Mouse (Mus musculus) liver, embryonic 12.5 days (tissue): Measurements from ENCODE around the gene Rarres2. TPM values are rescaled to one million over a fixed set of nuclear protein-coding genes. Genes with fewer than 3 reads are reported as not detected.

Source experiments
- ATAC-seq: fragments of 200-750 bp; cut with Nextera tagmentation; 2 replicates; pipeline ENCODE4 v1.8.0; 2017; ENCODE audit warnings: moderate number of reproducible peaks, mild to moderate bottlenecking, moderate library complexity
- H3K27ac ChIP-seq: fragments of 300-500 bp; sonication (generic); 2 replicates; pipeline ENCODE4 v1.5.1; 2016; ENCODE audit warnings: mild to moderate bottlenecking
- H3K27me3 ChIP-seq: fragments of 300-500 bp; sonication (generic); replicated peaks from 2 replicates; pipeline ENCODE4 v1.6.1; 2016; ENCODE audit warnings: mild to moderate bottlenecking, moderate library complexity
- H3K36me3 ChIP-seq: fragments of 300-500 bp; sonication (generic); 2 replicates; pipeline ENCODE4 v1.6.1; 2016; ENCODE audit warnings: mild to moderate bottlenecking, moderate library complexity
- H3K4me1 ChIP-seq: fragments of 300-500 bp; sonication (generic); 2 replicates; pipeline ENCODE4 v1.6.1; 2016
- H3K4me2 ChIP-seq: fragments of 300-500 bp; sonication (generic); 2 replicates; pipeline ENCODE4 v1.6.1; 2016; ENCODE audit warnings: mild to moderate bottlenecking, moderate library complexity
- H3K4me3 ChIP-seq: fragments of 300-500 bp; sonication (generic); 2 replicates; pipeline ENCODE4 v1.5.1; 2016; ENCODE audit warnings: mild to moderate bottlenecking, moderate library complexity
- H3K9ac ChIP-seq: fragments of 300-500 bp; sonication (generic); 2 replicates; pipeline ENCODE4 v1.6.1; 2016; ENCODE audit warnings: mild to moderate bottlenecking, moderate library complexity
- H3K9me3 ChIP-seq: fragments of 300-500 bp; sonication (generic); replicated peaks from 2 replicates; pipeline ENCODE4 v1.6.1; 2016; ENCODE audit warnings: mild to moderate bottlenecking, moderate library complexity
- WGBS: fragments of 180-500 bp; shearing (Covaris S2); methylation state at CpG from one replicate; pipeline ENCODE4 v1.1.7; 2016; ENCODE audit not compliant: insufficient replicate concordance; 5-methylcytosine and 5-hydroxymethylcytosine counted together
- polyA plus RNA-seq: library from polyadenylated mRNA; unstranded; fragments of >200 nt; fragmentation: Nextera tagmentation; extraction: Ambion mirVana; gene quantifications from 2 replicates; pipeline ENCODE4 v1.2.1, GENCODE M21; 2016

Gene Rarres2
- polyA plus RNA-seq, 1 experiment from 2014 or later = 6.8 TPM

- Histone ChIP-seq H3K4me3 (no peak overlapping the region), H3K9me3 (no peaks in the 10 kb centered on the region), H3K27ac (no peak overlapping the region), H3K27me3 (no peaks in the 10 kb centered on the region), H3K4me1 (peaks cover 10% of the 10 kb centered on the region; the same call in 1 of the 2 replicates), H3K36me3 (no peaks in the 10 kb centered on the region), H3K4me2 (no peak overlapping the region), H3K9ac (no peak overlapping the region)
- WGBS = 60% methylated on average over 3 of the region's 3 CpGs
- no peak for ATAC-seq
Measured at GRCm38 (mm10) chr6:48573981-48574380, 1.4 kb upstream of the Rarres2 start.

GRCm38 (mm10) chr6:48573280-48573679 is 691 bp upstream of the Rarres2 start:
- no peak overlapping the region for H3K4me2 ChIP-seq
- 41% methylated on average over 10 of the region's 10 CpGs for WGBS
- H3K9ac ChIP-seq = no peak overlapping the region
- no peaks in the 10 kb centered on the region for H3K9me3 ChIP-seq
- H3K36me3 ChIP-seq = no peaks in the 10 kb centered on the region
- H3K27me3 ChIP-seq = no peaks in the 10 kb centered on the region
- H3K27ac ChIP-seq = no peak overlapping the region
- peaks cover 10% of the 10 kb centered on the region; the same call in 1 of the 2 replicates for H3K4me1 ChIP-seq
- H3K4me3 ChIP-seq = no peak overlapping the region
- 0 out of 2 replicates have a peak, but pooled peaks have one; percentile 15 for ATAC-seq

GRCm38 (mm10) chr6:48572014-48572413 is 575 bp downstream of the Rarres2 start:
- ATAC-seq = no peak
- Histone ChIP-seq H3K27me3 (no peaks in the 10 kb centered on the region), H3K36me3 (no peaks in the 10 kb centered on the region), H3K4me3 (no peak overlapping the region), H3K4me2 (no peak overlapping the region), H3K4me1 (peaks cover 10% of the 10 kb centered on the region; the same call in 1 of the 2 replicates), H3K9ac (no peak overlapping the region), H3K27ac (no peak overlapping the region), H3K9me3 (no peaks in the 10 kb centered on the region)
- 81% methylated on average over 5 of the region's 5 CpGs for WGBS

- 75% methylated on average over 8 of the region's 8 CpGs for WGBS
- H3K4me2 ChIP-seq = no peak overlapping the region
- no peaks in the 10 kb centered on the region for H3K27me3 ChIP-seq
- H3K36me3 ChIP-seq = 0 out of 2 replicates have a peak, but pooled peaks cover 8% of the 10 kb centered on the region
- no peak overlapping the region for H3K9ac ChIP-seq
- no peaks in the 10 kb centered on the region for H3K9me3 ChIP-seq
- H3K4me1 ChIP-seq = peaks cover 10% of the 10 kb centered on the region; the same call in 1 of the 2 replicates
- no peak overlapping the region for H3K27ac ChIP-seq
- ATAC-seq = no peak
- H3K4me3 ChIP-seq = no peak overlapping the region
Measured at GRCm38 (mm10) chr6:48569065-48569807, 3.4 kb downstream of the Rarres2 start.

- no peak overlapping the region for H3K4me3 ChIP-seq
- H3K9me3 ChIP-seq = no peaks in the 10 kb centered on the region
- no peak overlapping the region for H3K9ac ChIP-seq
- 0 out of 2 replicates have a peak, but pooled peaks cover 8% of the 10 kb centered on the region for H3K36me3 ChIP-seq
- ATAC-seq = no peak
- H3K4me2 ChIP-seq = no peak overlapping the region
- WGBS = 72% methylated on average over 21 of the region's 21 CpGs
- H3K27me3 ChIP-seq = no peaks in the 10 kb centered on the region
- no peak overlapping the region for H3K27ac ChIP-seq
- peaks cover 9% of the 10 kb centered on the region; the same call in 1 of the 2 replicates for H3K4me1 ChIP-seq
Measured at GRCm38 (mm10) chr6:48568036-48568984, 4.3 kb downstream of the Rarres2 start.

GRCm38 (mm10) chr6:48566312-48566711 is 6.3 kb downstream of the Rarres2 start:
- no peak overlapping the region for H3K9ac ChIP-seq
- no peak overlapping the region for H3K27ac ChIP-seq
- 73% methylated on average over 5 of the region's 5 CpGs for WGBS
- no peak overlapping the region for H3K4me2 ChIP-seq
- no peaks in the 10 kb centered on the region for H3K4me1 ChIP-seq
- H3K9me3 ChIP-seq = no peaks in the 10 kb centered on the region
- H3K27me3 ChIP-seq = no peaks in the 10 kb centered on the region
- 0 out of 2 replicates have a peak, but pooled peaks cover 8% of the 10 kb centered on the region for H3K36me3 ChIP-seq
- ATAC-seq = no peak
- H3K4me3 ChIP-seq = no peak overlapping the region

GRCm38 (mm10) chr6:48565693-48566310 is 6.8 kb downstream of the Rarres2 start:
- no peaks in the 10 kb centered on the region for H3K4me1 ChIP-seq

GRCm38 (mm10) chr6:48555956-48556355 is 16.6 kb downstream of the Rarres2 start:
- ATAC-seq = no peak
- WGBS = 72% methylated on average over 3 of the region's 3 CpGs
- Histone ChIP-seq H3K4me1 (peaks cover 16% of the 10 kb centered on the region), H3K4me2 (no peak overlapping the region), H3K36me3 (peaks cover 3% of the 10 kb centered on the region; the same call in 1 of the 2 replicates), H3K9ac (no peak overlapping the region), H3K9me3 (no peaks in the 10 kb centered on the region), H3K4me3 (no peak overlapping the region), H3K27ac (no peak overlapping the region), H3K27me3 (no peaks in the 10 kb centered on the region)

More at GRCm38 (mm10) chr6:48565693-48566310, 6.8 kb downstream of the Rarres2 start:
- no peak overlapping the region for H3K4me2 ChIP-seq
- H3K27ac ChIP-seq = no peak overlapping the region
- H3K4me3 ChIP-seq = no peak overlapping the region
- no peaks in the 10 kb centered on the region for H3K27me3 ChIP-seq
- H3K9me3 ChIP-seq = no peaks in the 10 kb centered on the region
- WGBS = 88% methylated on average over 4 of the region's 4 CpGs
- ATAC-seq = no peak
- H3K36me3 ChIP-seq = 0 out of 2 replicates have a peak, but pooled peaks cover 8% of the 10 kb centered on the region
- no peak overlapping the region for H3K9ac ChIP-seq

GRCm38 (mm10) chr6:48555104-48555890 is 17.3 kb downstream of the Rarres2 start:
- peak overlapping the region; percentile 61 for H3K9ac ChIP-seq
- no peaks in the 10 kb centered on the region for H3K9me3 ChIP-seq
- peak overlapping the region; percentile 72 for H3K4me2 ChIP-seq
- no peaks in the 10 kb centered on the region for H3K27me3 ChIP-seq
- H3K4me1 ChIP-seq = peaks cover 16% of the 10 kb centered on the region
- H3K27ac ChIP-seq = peak overlapping the region; percentile 83
- peak; percentile 59 for ATAC-seq
- WGBS = 30% methylated on average over 14 of the region's 14 CpGs
- H3K4me3 ChIP-seq = peak overlapping the region; percentile 56
- H3K36me3 ChIP-seq = peaks cover 3% of the 10 kb centered on the region; the same call in 1 of the 2 replicates

- H3K4me3 ChIP-seq = peak within 1 kb of the TSS; percentile 56
- peak within 1 kb of the TSS; percentile 83 for H3K27ac ChIP-seq
- ATAC-seq = peak; percentile 87
- peak within 1 kb of the TSS; percentile 61 for H3K9ac ChIP-seq
- WGBS = 2% methylated on average over 39 of the region's 39 CpGs
- H3K27me3 ChIP-seq = no peaks in the 10 kb centered on the region
- peaks cover 16% of the 10 kb centered on the region for H3K4me1 ChIP-seq
- H3K9me3 ChIP-seq = no peaks in the 10 kb centered on the region
- peak within 1 kb of the TSS; percentile 72 for H3K4me2 ChIP-seq
- peaks cover 3% of the 10 kb centered on the region; the same call in 1 of the 2 replicates for H3K36me3 ChIP-seq
Measured at GRCm38 (mm10) chr6:48554280-48555103, 18.1 kb downstream of the Rarres2 start, which contains the start of gene Lrrc61. Gene Lrrc61 (plus strand): TSS chr6:48554796.
